Mouse (Mus musculus): ENCODE data around the gene Fnbp1.

The Fnbp1 gene

GRCm38 (mm10) chr2:31086543-31086942, 55.3 kb downstream of the Fnbp1 start:
- Histone ChIP-seq H3K4me1 (replicated peaks; ENCODE audit: low read depth, low read length) (peaks cover 97% of the 10 kb centered on the region), H3K9me3 (ENCODE audit: low read length) (no peaks in the 10 kb centered on the region), H3K27me3 (ENCODE audit: insufficient read depth, low read length) (no peaks in the 10 kb centered on the region), H3K36me3 (ENCODE audit: insufficient read depth, low read length) (peaks cover 65% of the 10 kb centered on the region), H3K4me3 (replicated peaks; ENCODE audit: low read length) (peak overlapping the region; percentile 53)
- TF ChIP-seq CTCF (conservative IDR thresholded peaks at IDR 0.05; ENCODE audit: low read length) (no peak), POU5F1 (IDR thresholded peaks at IDR 0.05; ENCODE audit: borderline replicate concordance, low read length) (no peak), NANOG (IDR thresholded peaks at IDR 0.05; ENCODE audit: borderline replicate concordance, low read length) (no peak)

- Histone ChIP-seq H3K4me3 (replicated peaks; ENCODE audit: low read length) (no peak overlapping the region), H3K27me3 (ENCODE audit: insufficient read depth, low read length) (no peaks in the 10 kb centered on the region), H3K4me1 (replicated peaks; ENCODE audit: low read depth, low read length) (peaks cover 97% of the 10 kb centered on the region), H3K9me3 (ENCODE audit: low read length) (no peaks in the 10 kb centered on the region), H3K36me3 (ENCODE audit: insufficient read depth, low read length) (peaks cover 67% of the 10 kb centered on the region)
- TF ChIP-seq NANOG (IDR thresholded peaks at IDR 0.05; ENCODE audit: borderline replicate concordance, low read length) = no peak
- TF ChIP-seq CTCF (conservative IDR thresholded peaks at IDR 0.05; ENCODE audit: low read length) = peak; percentile 60
- TF ChIP-seq POU5F1 (IDR thresholded peaks at IDR 0.05; ENCODE audit: borderline replicate concordance, low read length) = no peak
Measured at GRCm38 (mm10) chr2:31084169-31084850, 57.5 kb downstream of the Fnbp1 start.

DNA sequence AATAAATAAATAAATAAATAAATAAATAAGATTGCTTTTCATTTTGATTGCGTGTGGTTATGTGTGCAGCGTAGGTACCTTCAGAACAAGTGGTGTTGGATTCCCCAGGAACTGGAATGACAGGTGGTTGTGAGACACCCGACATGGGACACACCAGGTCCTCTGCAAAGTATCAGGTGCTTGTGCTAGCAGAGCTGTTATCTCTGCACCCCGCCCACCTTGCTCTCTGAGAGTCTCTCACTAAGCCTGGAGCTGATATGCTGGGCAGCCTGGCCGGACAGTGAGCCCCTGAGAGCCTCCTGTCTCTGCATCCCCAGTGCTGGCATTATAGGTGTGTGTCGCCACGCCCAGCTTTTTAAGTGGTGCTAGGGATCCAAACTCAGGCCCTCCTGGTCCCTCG, 58.4 kb downstream of the Fnbp1 start:
- TF ChIP-seq POU5F1 (IDR thresholded peaks at IDR 0.05; ENCODE audit: borderline replicate concordance, low read length) = no peak
- TF ChIP-seq CTCF (conservative IDR thresholded peaks at IDR 0.05; ENCODE audit: low read length) = no peak
- TF ChIP-seq NANOG (IDR thresholded peaks at IDR 0.05; ENCODE audit: borderline replicate concordance, low read length) = no peak
- peaks cover 96% of the 10 kb centered on the region for H3K4me1 ChIP-seq (replicated peaks; ENCODE audit: low read depth, low read length)
- no peaks in the 10 kb centered on the region for H3K9me3 ChIP-seq (ENCODE audit: low read length)
- H3K36me3 ChIP-seq (ENCODE audit: insufficient read depth, low read length) = peaks cover 68% of the 10 kb centered on the region
- H3K4me3 ChIP-seq (replicated peaks; ENCODE audit: low read length) = no peak overlapping the region; the same call in 1 of the 2 replicates
- no peaks in the 10 kb centered on the region for H3K27me3 ChIP-seq (ENCODE audit: insufficient read depth, low read length)

- no peaks in the 10 kb centered on the region for H3K27me3 ChIP-seq (ENCODE audit: insufficient read depth, low read length)
- no peak for TF ChIP-seq CTCF (conservative IDR thresholded peaks at IDR 0.05; ENCODE audit: low read length)
- no peak for TF ChIP-seq POU5F1 (IDR thresholded peaks at IDR 0.05; ENCODE audit: borderline replicate concordance, low read length)
- TF ChIP-seq NANOG (IDR thresholded peaks at IDR 0.05; ENCODE audit: borderline replicate concordance, low read length) = no peak
Measured at GRCm38 (mm10) chr2:31082639-31083038, 59.2 kb downstream of the Fnbp1 start.

GRCm38 (mm10) chr2:31081349-31081748, 60.5 kb downstream of the Fnbp1 start:
- Histone ChIP-seq H3K4me3 (replicated peaks; ENCODE audit: low read length) (0 out of 2 replicates have a peak overlapping the region, but pooled peaks have one; percentile 14), H3K9me3 (ENCODE audit: low read length) (no peaks in the 10 kb centered on the region), H3K4me1 (replicated peaks; ENCODE audit: low read depth, low read length) (peaks cover 93% of the 10 kb centered on the region), H3K27me3 (ENCODE audit: insufficient read depth, low read length) (no peaks in the 10 kb centered on the region), H3K36me3 (ENCODE audit: insufficient read depth, low read length) (peaks cover 86% of the 10 kb centered on the region)
- TF ChIP-seq POU5F1 (IDR thresholded peaks at IDR 0.05; ENCODE audit: borderline replicate concordance, low read length) = no peak
- no peak for TF ChIP-seq NANOG (IDR thresholded peaks at IDR 0.05; ENCODE audit: borderline replicate concordance, low read length)

More at GRCm38 (mm10) chr2:31082639-31083038, 59.2 kb downstream of the Fnbp1 start:
- Histone ChIP-seq H3K4me3 (replicated peaks; ENCODE audit: low read length) (peak overlapping the region; percentile 49), H3K9me3 (ENCODE audit: low read length) (no peaks in the 10 kb centered on the region), H3K4me1 (replicated peaks; ENCODE audit: low read depth, low read length) (peaks cover 97% of the 10 kb centered on the region), H3K36me3 (ENCODE audit: insufficient read depth, low read length) (peaks cover 76% of the 10 kb centered on the region)

GRCm38 (mm10) chr2:31079117-31079516, 62.7 kb downstream of the Fnbp1 start:
- peaks cover 74% of the 10 kb centered on the region for H3K4me1 ChIP-seq (replicated peaks; ENCODE audit: low read depth, low read length)
- TF ChIP-seq POU5F1 (IDR thresholded peaks at IDR 0.05; ENCODE audit: borderline replicate concordance, low read length) (no peak), CTCF (conservative IDR thresholded peaks at IDR 0.05; ENCODE audit: low read length) (no peak), NANOG (IDR thresholded peaks at IDR 0.05; ENCODE audit: borderline replicate concordance, low read length) (no peak)
- H3K4me3 ChIP-seq (replicated peaks; ENCODE audit: low read length) = no peak overlapping the region
- no peaks in the 10 kb centered on the region for H3K9me3 ChIP-seq (ENCODE audit: low read length)
- peaks cover 86% of the 10 kb centered on the region for H3K36me3 ChIP-seq (ENCODE audit: insufficient read depth, low read length)
- no peaks in the 10 kb centered on the region for H3K27me3 ChIP-seq (ENCODE audit: insufficient read depth, low read length)

DNA sequence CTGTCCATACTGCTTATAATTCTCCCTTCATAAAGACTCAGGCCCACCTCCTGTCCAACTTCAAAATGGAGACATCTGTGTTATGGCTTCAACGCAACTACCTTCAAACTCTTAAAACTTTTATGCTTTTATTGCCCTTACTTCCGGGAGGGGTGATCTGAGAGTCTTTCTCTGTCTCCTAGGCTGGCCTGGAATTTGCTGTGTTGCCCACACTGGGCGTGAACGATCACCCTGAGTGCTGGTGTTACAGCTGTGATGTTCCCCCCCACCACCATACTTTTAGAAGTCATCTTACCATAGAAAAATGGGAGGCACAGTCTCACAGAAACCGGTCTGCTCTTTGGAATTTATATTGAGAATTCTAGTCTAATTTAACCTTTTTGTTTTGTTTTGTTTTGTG, 64.2 kb downstream of the Fnbp1 start:
- Histone ChIP-seq H3K9me3 (ENCODE audit: low read length) (no peaks in the 10 kb centered on the region; the same call in 1 of the 2 replicates), H3K4me1 (replicated peaks; ENCODE audit: low read depth, low read length) (peaks cover 65% of the 10 kb centered on the region), H3K27me3 (ENCODE audit: insufficient read depth, low read length) (no peaks in the 10 kb centered on the region), H3K4me3 (replicated peaks; ENCODE audit: low read length) (no peak overlapping the region), H3K36me3 (ENCODE audit: insufficient read depth, low read length) (peaks cover 86% of the 10 kb centered on the region)
- no peak for TF ChIP-seq NANOG (IDR thresholded peaks at IDR 0.05; ENCODE audit: borderline replicate concordance, low read length)
- TF ChIP-seq CTCF (conservative IDR thresholded peaks at IDR 0.05; ENCODE audit: low read length) = no peak
- TF ChIP-seq POU5F1 (IDR thresholded peaks at IDR 0.05; ENCODE audit: borderline replicate concordance, low read length) = no peak

DNA sequence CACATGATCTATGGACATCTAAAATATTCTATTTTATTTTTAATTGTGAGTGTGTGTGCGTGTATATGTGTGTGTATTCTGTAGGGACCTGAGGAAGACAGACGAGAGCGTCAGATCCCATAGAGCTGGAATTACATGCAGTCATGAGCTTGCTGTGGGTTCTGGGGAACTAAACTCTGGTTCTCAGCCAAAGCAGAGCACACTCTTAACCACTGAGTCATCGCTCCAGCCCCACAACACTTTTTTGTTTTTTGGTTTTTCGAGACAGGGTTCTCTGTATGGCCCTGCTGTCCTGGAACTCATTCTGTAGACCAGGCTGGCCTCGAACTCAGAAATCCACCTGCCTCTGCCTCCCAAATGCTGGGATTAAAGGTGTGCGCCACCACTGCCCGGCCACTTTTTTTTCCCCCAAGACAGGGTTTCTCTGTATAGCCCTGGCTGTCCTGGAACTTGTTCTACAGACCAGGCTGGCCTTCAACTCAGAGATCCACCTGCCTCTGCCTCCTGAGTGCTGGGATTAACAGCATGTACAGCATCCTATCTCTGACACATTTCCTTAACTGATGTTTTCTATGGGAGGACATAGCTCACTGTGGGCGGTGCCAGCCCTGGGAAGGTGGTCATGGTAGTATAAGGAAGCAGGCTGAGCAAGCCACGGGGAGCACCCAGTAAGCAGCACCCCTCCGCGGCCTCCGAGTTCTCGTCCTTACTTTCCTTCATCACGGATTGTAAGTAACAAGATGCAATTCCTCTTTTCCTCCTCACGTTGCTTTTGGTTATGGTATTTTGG, 65.3 kb downstream of the Fnbp1 start:
- H3K27me3 ChIP-seq (ENCODE audit: insufficient read depth, low read length) = no peaks in the 10 kb centered on the region
- H3K4me1 ChIP-seq (replicated peaks; ENCODE audit: low read depth, low read length) = peaks cover 57% of the 10 kb centered on the region
- no peaks in the 10 kb centered on the region; the same call in 1 of the 2 replicates for H3K9me3 ChIP-seq (ENCODE audit: low read length)
- no peak overlapping the region for H3K4me3 ChIP-seq (replicated peaks; ENCODE audit: low read length)
- TF ChIP-seq CTCF (conservative IDR thresholded peaks at IDR 0.05; ENCODE audit: low read length) (no peak), POU5F1 (IDR thresholded peaks at IDR 0.05; ENCODE audit: borderline replicate concordance, low read length) (no peak), NANOG (IDR thresholded peaks at IDR 0.05; ENCODE audit: borderline replicate concordance, low read length) (no peak)
- H3K36me3 ChIP-seq (ENCODE audit: insufficient read depth, low read length) = peaks cover 91% of the 10 kb centered on the region

Data from E14TG2a.4 (cell line).